Mouse (Mus musculus) E14TG2a.4 (cell line): ENCODE results near the gene Pgm5.

Source experiments
- H3K27me3 ChIP-seq: 2 replicates; pipeline ENCODE4 v1.6.1; 2014; ENCODE audit warnings: low read length, control low read depth; ENCODE audit not compliant: insufficient read depth
- H3K36me3 ChIP-seq: 2 replicates; pipeline ENCODE4 v1.6.1; 2014; ENCODE audit warnings: low read length, control low read depth; ENCODE audit not compliant: insufficient read depth
- H3K4me1 ChIP-seq: replicated peaks from 2 replicates; pipeline ENCODE4 v1.6.1; 2014; ENCODE audit warnings: low read depth, low read length, control low read depth
- H3K4me3 ChIP-seq: replicated peaks from 2 replicates; pipeline ENCODE4 v1.5.1; 2014; ENCODE audit warnings: mild to moderate bottlenecking, low read length
- H3K9me3 ChIP-seq: 2 replicates; pipeline ENCODE4 v1.6.1; 2014; ENCODE audit warnings: low read length, control low read depth
- CTCF ChIP-seq: conservative IDR thresholded peaks from 2 replicates; pipeline ENCODE4 v1.5.1; 2014; ENCODE audit warnings: low read length
- NANOG ChIP-seq: IDR thresholded peaks from 2 replicates; pipeline ENCODE4 v1.6.1; 2014; ENCODE audit warnings: borderline replicate concordance, low read length, mixed read lengths
- POU5F1 ChIP-seq: IDR thresholded peaks from 2 replicates; pipeline ENCODE4 v1.6.1; 2014; ENCODE audit warnings: low read length, borderline replicate concordance

Pgm5 gene

DNA sequence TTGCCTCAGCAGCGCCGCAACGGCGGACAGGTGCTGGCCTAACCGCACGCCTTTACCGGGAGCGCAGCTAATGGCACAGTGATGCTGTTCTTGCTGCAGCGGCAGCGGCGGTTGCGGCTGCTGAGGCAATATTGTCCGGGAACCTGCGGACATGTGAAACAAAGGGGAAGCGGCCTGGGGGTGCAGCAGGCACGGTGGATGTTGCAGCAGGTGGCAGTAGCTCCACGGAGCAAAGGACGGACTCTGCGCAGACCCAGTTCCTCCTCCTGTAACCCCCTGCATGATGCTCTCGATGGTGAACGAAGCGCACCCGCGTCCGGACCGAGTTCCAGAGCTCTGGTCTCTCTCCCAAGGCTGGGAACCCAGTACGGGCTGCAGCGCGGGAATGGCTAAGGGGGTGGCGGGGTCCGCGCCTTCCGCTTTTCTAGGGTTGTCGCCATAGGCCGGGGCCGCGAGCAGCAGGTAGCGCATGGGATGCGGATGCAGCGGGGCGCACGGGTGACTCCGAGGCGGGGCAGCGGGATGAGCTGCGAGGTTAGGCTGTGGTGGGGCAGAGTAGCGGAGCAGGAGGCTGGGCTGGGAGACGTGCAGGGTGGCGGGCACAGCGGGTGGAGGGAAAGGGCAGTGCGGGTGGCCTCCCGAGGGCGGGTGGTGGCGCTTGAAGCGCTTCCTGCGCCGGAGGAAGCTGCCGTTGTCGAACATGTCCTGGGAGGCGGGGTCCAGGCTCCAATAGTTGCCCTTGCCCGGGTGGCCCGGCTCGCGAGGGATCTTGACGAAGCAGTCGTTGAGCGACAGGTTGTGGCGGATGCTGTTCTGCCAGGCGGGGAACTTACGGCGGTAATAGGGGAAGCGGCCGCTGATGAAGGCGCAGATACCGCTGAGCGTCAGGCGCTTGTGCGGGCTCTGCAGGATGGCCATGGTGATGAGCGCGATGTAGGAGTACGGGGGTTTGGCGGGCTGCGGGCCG lies 38.2 kb upstream of the Pgm5 start:
- TF ChIP-seq NANOG (no peak), POU5F1 (no peak), CTCF (no peak)
- peaks cover 89% of the 10 kb centered on the region for H3K27me3 ChIP-seq

DNA sequence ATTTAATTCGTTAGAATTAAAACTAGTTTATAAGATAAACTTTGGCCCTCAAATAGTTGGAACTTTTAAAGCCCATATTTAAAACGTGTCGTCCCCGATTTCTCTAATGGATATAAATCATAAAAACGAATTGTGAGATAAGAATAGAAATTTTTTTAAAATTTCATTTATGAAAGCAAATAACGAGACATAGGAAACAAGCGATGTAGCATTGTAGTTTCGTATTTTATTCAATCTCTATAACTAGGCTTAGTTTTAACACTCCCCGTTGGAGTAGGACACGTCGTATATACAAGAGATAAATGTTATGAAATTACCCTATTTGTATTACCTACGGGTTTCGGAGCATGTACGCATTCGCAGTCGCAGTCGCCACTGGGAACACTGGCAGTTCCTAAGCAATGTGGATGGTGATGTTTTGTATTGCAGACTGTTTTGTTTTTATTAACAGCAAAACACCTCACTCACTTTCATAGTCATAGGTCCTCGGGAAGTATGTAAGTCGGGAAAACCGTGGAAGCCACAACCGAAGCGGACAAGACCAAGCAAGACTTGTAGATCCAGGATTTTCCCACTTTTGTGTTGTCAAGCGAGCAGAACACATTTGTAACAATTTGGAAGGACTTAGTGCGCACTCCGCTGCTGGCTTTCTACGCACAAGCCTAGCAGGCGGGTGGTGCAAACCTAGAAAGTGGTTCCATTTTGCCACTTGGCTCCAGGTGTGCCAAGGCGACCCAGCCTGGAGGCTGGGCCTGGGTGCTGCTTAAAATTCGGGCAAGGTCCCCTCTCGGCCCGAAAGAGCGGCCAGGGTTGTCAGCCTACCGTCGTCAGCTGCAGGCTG lies 37.3 kb upstream of the Pgm5 start:
- H3K27me3 ChIP-seq: peaks cover 83% of the 10 kb centered on the region
- no peak for TF ChIP-seq POU5F1
- no peak for TF ChIP-seq CTCF
- TF ChIP-seq NANOG: no peak
- H3K9me3 ChIP-seq: no peaks in the 10 kb centered on the region
- peaks cover 57% of the 10 kb centered on the region for H3K4me1 ChIP-seq
- H3K36me3 ChIP-seq: no peaks in the 10 kb centered on the region
- H3K4me3 ChIP-seq: peak overlapping the region; percentile 76

More for the DNA sequence above, 38.2 kb upstream of the Pgm5 start:
- H3K4me3 ChIP-seq: peak overlapping the region; percentile 76
- H3K9me3 ChIP-seq: no peaks in the 10 kb centered on the region
- no peaks in the 10 kb centered on the region for H3K36me3 ChIP-seq
- H3K4me1 ChIP-seq: peaks cover 57% of the 10 kb centered on the region

GRCm38 (mm10) chr19:24897896-24898736 lies 36.5 kb upstream of the Pgm5 start:
- H3K4me3 ChIP-seq: peak overlapping the region; percentile 67
- H3K36me3 ChIP-seq: no peaks in the 10 kb centered on the region
- H3K4me1 ChIP-seq: peaks cover 57% of the 10 kb centered on the region
- peaks cover 77% of the 10 kb centered on the region for H3K27me3 ChIP-seq
- TF ChIP-seq POU5F1 (no peak), NANOG (no peak), CTCF (no peak)
- H3K9me3 ChIP-seq: no peaks in the 10 kb centered on the region

DNA sequence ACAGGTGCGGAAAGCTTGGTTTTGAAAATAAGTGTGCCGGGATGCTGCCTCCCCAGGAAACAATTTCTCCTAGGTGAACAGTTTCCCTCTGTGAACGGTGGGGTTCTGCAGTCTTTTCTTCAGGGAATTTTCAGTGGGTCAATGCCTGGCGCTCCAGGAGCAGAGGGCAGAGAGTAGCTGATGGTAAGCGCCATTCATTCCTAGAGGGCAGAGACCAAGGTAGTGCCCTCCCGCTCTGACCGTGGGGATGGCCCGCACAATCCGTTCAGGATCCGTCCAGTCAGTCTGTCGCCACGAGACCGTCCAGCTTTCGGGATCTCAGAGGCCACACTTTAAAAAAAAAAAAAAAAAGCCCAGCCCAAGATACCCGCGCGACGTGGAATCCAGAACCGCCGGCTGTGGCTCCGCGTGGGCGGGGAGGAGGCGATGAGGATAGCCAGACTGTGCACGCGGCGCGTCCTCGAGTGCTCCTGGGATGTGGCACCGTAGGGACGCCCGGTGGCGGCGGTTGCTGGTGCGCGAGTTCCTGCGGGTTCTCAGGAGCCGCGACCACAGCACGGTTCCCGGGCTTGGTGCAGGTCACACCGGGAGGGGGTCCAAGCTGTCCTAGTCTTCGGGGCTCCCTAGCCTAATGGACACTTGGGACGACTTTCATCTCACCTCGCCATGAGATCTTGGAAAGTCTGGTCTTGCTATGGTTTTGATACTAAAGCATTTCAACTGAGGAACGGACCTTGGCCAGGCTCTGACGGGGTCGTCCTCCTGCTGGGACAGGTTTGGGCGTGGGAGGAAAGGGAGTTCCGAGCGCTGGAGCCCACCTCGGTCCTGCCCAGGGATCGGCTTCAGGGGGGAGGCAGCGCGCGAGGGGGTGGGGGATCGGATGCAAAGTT lies 35.6 kb upstream of the Pgm5 start:
- H3K4me1 ChIP-seq: peaks cover 50% of the 10 kb centered on the region
- TF ChIP-seq CTCF: no peak
- no peak for TF ChIP-seq NANOG
- no peak for TF ChIP-seq POU5F1
- no peaks in the 10 kb centered on the region for H3K9me3 ChIP-seq
- H3K36me3 ChIP-seq: no peaks in the 10 kb centered on the region
- peaks cover 73% of the 10 kb centered on the region for H3K27me3 ChIP-seq
- peak overlapping the region; percentile 67 for H3K4me3 ChIP-seq

- Histone ChIP-seq H3K27me3 (peaks cover 71% of the 10 kb centered on the region), H3K36me3 (no peaks in the 10 kb centered on the region), H3K4me3 (no peak overlapping the region), H3K9me3 (no peaks in the 10 kb centered on the region), H3K4me1 (peaks cover 42% of the 10 kb centered on the region)
- no peak for TF ChIP-seq NANOG
- no peak for TF ChIP-seq POU5F1
- no peak for TF ChIP-seq CTCF
Measured at GRCm38 (mm10) chr19:24896536-24896935, 34.9 kb upstream of the Pgm5 start.

- no peaks in the 10 kb centered on the region; the same call in 1 of the 2 replicates for H3K4me1 ChIP-seq
- H3K9me3 ChIP-seq: peaks cover 7% of the 10 kb centered on the region; the same call in 1 of the 2 replicates
- H3K27me3 ChIP-seq: peaks cover 55% of the 10 kb centered on the region
- TF ChIP-seq CTCF (no peak), POU5F1 (no peak), NANOG (no peak)
- H3K4me3 ChIP-seq: no peak overlapping the region
- no peaks in the 10 kb centered on the region for H3K36me3 ChIP-seq
Measured at GRCm38 (mm10) chr19:24886888-24887287, 25.2 kb upstream of the Pgm5 start.

GRCm38 (mm10) chr19:24885504-24885903 lies 23.8 kb upstream of the Pgm5 start:
- Histone ChIP-seq H3K9me3 (peaks cover 7% of the 10 kb centered on the region; the same call in 1 of the 2 replicates), H3K36me3 (no peaks in the 10 kb centered on the region), H3K27me3 (peaks cover 44% of the 10 kb centered on the region), H3K4me1 (no peaks in the 10 kb centered on the region; the same call in 1 of the 2 replicates), H3K4me3 (no peak overlapping the region)
- TF ChIP-seq NANOG (no peak), CTCF (peak; percentile 77)
